Mouse (Mus musculus): ENCODE measurements at regions not wholly inside any gene's neighbourhood (a gene's known extent, or its start where the extent isn't known, plus 50 kb on each side); places are given as distances from the start of the nearest gene placed in this dataset.

DNA sequence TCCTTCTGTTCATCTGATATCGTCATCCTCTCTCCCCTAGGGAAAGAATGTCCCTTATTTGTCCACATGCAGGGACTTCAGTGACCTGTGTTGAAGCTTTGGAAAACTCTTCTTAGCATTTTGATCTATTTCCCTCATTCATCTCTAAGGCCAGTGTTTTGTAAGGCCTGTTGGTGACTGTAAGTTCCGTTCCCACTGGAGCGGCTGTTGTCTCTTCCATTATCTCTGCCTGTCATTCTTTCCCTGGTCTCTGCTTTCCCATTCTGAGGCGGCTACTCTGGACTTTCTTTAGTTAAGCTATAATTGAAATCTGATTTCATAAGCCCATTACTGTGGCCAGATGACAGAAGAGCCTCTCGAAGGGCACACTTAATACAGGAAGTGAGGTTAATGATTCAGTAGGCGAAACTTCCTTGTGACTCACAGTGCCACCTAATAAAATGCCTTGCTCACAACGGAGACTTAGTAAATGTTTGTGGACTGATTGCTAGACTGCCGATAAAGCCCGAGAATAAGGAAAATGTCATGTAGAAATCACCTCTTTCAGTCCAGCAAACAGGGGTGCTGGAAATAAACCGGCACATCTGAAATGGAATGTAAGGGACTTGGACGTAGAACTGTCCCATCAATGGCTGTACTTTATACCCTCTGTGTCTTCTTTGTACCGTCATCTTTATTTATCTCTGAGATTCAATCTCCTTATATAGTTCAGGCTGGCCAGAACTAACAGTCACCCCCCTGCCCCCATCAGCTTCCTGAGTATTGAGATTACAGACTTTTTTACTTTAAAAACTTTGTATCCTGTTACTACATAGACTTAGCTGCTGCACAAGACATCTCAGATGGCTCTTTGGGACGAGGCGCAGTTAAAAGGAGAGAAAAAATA lies 250.1 kb downstream of the Klf5 start:
- no peak for ATAC-seq
- Histone ChIP-seq H3K27ac (no peak overlapping the region), H3K9ac (replicated peaks) (no peak overlapping the region), H3K9me3 (no peaks in the 10 kb centered on the region), H3K4me2 (replicated peaks) (no peak overlapping the region), H3K4me3 (replicated peaks) (no peak overlapping the region), H3K27me3 (no peaks in the 10 kb centered on the region), H3K36me3 (no peaks in the 10 kb centered on the region), H3K4me1 (replicated peaks) (no peaks in the 10 kb centered on the region)
- WGBS, result 91% methylated on average over 14 of the region's 14 CpGs

DNA sequence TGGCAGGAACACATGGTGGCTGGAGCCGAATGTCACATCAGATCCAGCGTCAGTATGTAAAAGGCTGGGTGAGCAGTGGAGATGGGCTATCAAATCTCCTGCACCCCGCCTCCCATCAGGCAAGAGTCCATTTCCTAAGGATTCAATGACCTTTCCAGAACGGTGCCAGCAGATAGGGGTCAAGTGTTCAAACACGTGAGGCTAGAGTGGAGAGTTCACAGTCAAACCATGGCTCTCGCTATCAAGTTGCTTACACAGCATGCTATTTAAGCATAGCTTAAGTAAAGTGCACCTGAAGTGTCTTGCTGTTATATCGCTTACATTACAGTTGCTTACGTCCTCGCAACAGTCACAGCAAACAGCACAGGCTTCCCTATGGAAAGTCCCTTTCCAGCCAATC lies 265.5 kb downstream of the Klf5 start:
- Histone ChIP-seq H3K4me2 (replicated peaks) (no peak overlapping the region), H3K36me3 (no peaks in the 10 kb centered on the region), H3K27me3 (no peaks in the 10 kb centered on the region), H3K9me3 (no peaks in the 10 kb centered on the region), H3K27ac (no peak overlapping the region), H3K9ac (replicated peaks) (no peak overlapping the region), H3K4me1 (replicated peaks) (no peaks in the 10 kb centered on the region), H3K4me3 (replicated peaks) (no peak overlapping the region)
- WGBS, result 83% methylated on average over 9 of the region's 9 CpGs
- ATAC-seq, result no peak

DNA sequence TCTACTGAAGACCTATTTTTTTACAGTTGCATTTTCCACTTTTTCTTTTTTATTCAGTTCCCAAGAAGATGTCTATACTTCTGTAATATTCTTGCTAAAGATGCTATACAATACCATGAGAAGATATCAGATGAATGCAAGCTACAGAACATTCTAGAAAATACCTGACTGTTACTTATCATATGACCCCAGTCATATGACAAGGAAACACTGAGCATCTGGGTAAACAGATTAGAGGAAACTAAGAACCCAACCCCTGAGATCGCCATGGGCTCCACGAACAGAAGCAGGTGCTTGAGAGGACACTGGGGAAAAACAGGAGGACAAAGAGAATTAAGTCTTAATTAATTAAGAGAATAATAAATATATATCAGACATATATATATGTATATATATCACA lies 275.7 kb downstream of the Klf5 start:
- Histone ChIP-seq H3K4me2 (replicated peaks) (no peak overlapping the region), H3K4me3 (replicated peaks) (no peak overlapping the region), H3K9me3 (no peaks in the 10 kb centered on the region), H3K9ac (replicated peaks) (no peak overlapping the region), H3K36me3 (no peaks in the 10 kb centered on the region), H3K27me3 (no peaks in the 10 kb centered on the region), H3K27ac (no peak overlapping the region), H3K4me1 (replicated peaks) (0 out of 2 replicates have a peak, but pooled peaks cover 2% of the 10 kb centered on the region)
- no peak for ATAC-seq
- WGBS, result 96% methylated on average over 2 of the region's 2 CpGs

- no peak overlapping the region for H3K4me3 ChIP-seq (replicated peaks)
- no peak overlapping the region for H3K9ac ChIP-seq (replicated peaks)
- H3K4me2 ChIP-seq (replicated peaks), result no peak overlapping the region
- whole genome bisulfite sequencing, result 84% methylated on average over 17 of the region's 17 CpGs
- no peaks in the 10 kb centered on the region for H3K36me3 ChIP-seq
- H3K4me1 ChIP-seq (replicated peaks), result 0 out of 2 replicates have a peak, but pooled peaks cover 6% of the 10 kb centered on the region
- no peaks in the 10 kb centered on the region for H3K27me3 ChIP-seq
- no peak for ATAC-seq
- H3K27ac ChIP-seq, result no peak overlapping the region
- H3K9me3 ChIP-seq, result no peaks in the 10 kb centered on the region
These were observed 280.2 kb downstream of the Klf5 start for GRCm38 (mm10) chr14:99578665-99579064.

- Histone ChIP-seq H3K9me3 (no peaks in the 10 kb centered on the region), H3K4me1 (replicated peaks) (0 out of 2 replicates have a peak, but pooled peaks cover 6% of the 10 kb centered on the region), H3K27me3 (no peaks in the 10 kb centered on the region), H3K27ac (no peak overlapping the region), H3K36me3 (no peaks in the 10 kb centered on the region), H3K4me2 (replicated peaks) (no peak overlapping the region), H3K4me3 (replicated peaks) (no peak overlapping the region), H3K9ac (replicated peaks) (no peak overlapping the region)
- no peak for ATAC-seq
- 37% methylated on average over 10 of the region's 10 CpGs for WGBS
These were observed 280.8 kb downstream of the Klf5 start for GRCm38 (mm10) chr14:99579271-99579759.

DNA sequence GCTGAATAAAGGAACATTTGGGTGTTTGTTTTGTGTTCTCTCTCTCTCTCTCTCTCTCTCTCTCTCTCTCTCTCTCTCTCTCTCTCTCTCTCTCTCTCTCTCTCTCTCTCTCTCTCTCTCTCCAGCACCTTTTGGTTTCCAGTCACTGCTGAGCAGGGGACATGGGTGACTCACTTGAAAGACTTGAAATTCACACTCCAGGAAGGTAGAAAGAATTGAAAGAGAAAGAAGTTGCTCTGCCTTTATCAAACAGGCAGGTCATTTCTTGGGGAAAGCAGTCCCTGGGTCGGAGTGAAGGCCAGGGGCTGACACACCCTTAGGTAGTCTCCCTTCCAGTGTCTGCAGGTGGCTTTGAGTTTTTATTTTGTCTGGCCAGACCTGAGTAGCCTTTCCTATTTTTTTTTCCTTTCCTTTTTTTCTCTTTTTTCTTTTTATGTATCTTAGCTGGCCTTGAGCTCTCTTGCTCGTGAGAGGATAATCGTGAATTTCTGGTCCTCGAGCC lies 281.3 kb downstream of the Klf5 start:
- 75% methylated on average over 4 of the region's 4 CpGs for WGBS
- Histone ChIP-seq H3K9me3 (no peaks in the 10 kb centered on the region), H3K36me3 (no peaks in the 10 kb centered on the region), H3K27me3 (no peaks in the 10 kb centered on the region), H3K9ac (replicated peaks) (no peak overlapping the region), H3K4me2 (replicated peaks) (no peak overlapping the region), H3K4me3 (replicated peaks) (no peak overlapping the region), H3K27ac (no peak overlapping the region), H3K4me1 (replicated peaks) (0 out of 2 replicates have a peak, but pooled peaks cover 6% of the 10 kb centered on the region)
- ATAC-seq, result no peak

GRCm38 (mm10) chr14:99584144-99584543 lies 285.7 kb downstream of the Klf5 start:
- ATAC-seq, result no peak
- Histone ChIP-seq H3K4me3 (replicated peaks) (no peak overlapping the region), H3K9me3 (no peaks in the 10 kb centered on the region), H3K9ac (replicated peaks) (no peak overlapping the region), H3K27me3 (no peaks in the 10 kb centered on the region), H3K36me3 (no peaks in the 10 kb centered on the region), H3K4me1 (replicated peaks) (peaks cover 8% of the 10 kb centered on the region; the same call in 1 of the 2 replicates), H3K27ac (no peak overlapping the region), H3K4me2 (replicated peaks) (no peak overlapping the region)
- WGBS, result 62% methylated on average over 7 of the region's 7 CpGs

- Histone ChIP-seq H3K27ac (no peak overlapping the region), H3K9ac (replicated peaks) (no peak overlapping the region), H3K4me3 (replicated peaks) (no peak overlapping the region), H3K9me3 (no peaks in the 10 kb centered on the region), H3K36me3 (no peaks in the 10 kb centered on the region), H3K27me3 (no peaks in the 10 kb centered on the region), H3K4me1 (replicated peaks) (peaks cover 7% of the 10 kb centered on the region; the same call in 1 of the 2 replicates), H3K4me2 (replicated peaks) (no peak overlapping the region)
- 89% methylated on average over 7 of the region's 7 CpGs for WGBS
- no peak for ATAC-seq
These were observed 287.5 kb downstream of the Klf5 start for GRCm38 (mm10) chr14:99586029-99586428.

DNA sequence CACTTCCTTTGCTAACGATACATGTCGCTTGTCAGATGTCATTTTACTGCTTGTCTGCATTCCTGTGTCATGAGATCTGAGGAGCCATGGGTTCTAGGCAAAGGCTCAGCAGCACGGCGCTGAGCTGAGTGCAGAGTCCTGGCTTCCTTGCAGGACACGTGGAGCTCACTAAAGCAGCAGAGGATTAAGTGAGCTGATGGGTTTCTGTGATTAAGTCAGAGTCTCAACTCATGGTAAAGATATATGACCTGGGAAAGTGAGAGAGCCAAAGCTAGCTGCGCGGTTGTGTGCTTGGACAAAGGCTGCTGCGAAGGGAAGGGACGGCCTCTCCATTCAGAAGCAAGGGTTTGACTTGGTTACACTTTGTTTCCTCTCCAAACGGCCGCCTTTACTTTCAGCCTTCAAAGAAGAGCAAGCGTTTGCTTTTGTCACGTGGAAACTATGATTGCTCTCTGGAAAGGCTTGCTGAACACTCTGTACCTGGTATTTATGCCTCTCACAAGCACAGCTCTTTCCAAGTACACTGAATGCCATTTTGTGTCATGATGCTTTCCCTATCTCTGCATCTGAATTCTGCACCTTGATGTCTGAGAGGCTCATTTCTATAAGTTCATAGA lies 292.5 kb downstream of the Klf5 start:
- H3K9ac ChIP-seq (replicated peaks), result no peak overlapping the region
- ATAC-seq, result no peak
- no peak overlapping the region for H3K4me2 ChIP-seq (replicated peaks)
- WGBS, result 55% methylated on average over 13 of the region's 13 CpGs
- H3K4me3 ChIP-seq (replicated peaks), result no peak overlapping the region
- H3K27ac ChIP-seq, result no peak overlapping the region
- H3K27me3 ChIP-seq, result no peaks in the 10 kb centered on the region
- no peaks in the 10 kb centered on the region for H3K36me3 ChIP-seq
- peaks cover 7% of the 10 kb centered on the region; the same call in 1 of the 2 replicates for H3K4me1 ChIP-seq (replicated peaks)
- H3K9me3 ChIP-seq, result no peaks in the 10 kb centered on the region

DNA sequence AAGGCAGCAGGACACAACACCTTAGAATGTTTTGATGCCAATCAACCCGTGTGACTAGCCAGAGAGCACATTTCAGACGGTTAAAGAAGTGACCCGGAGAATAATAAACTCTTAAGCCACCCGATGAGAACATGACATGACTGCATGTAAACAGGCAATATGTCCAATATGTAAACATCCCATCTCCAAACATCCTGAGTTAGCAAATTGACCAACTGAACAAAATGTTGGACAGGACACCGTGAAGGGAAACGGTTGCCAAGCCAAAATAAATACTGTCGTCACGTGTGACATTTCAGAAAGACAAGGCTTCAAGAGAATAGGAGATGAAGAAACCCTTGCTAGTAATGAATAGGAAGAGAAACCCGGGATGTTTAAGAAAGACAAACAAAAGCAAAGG lies 294.4 kb downstream of the Klf5 start:
- WGBS, result 86% methylated on average over 9 of the region's 9 CpGs
- H3K4me2 ChIP-seq (replicated peaks), result no peak overlapping the region
- no peaks in the 10 kb centered on the region for H3K36me3 ChIP-seq
- H3K4me1 ChIP-seq (replicated peaks), result 0 out of 2 replicates have a peak, but pooled peaks cover 3% of the 10 kb centered on the region
- H3K9ac ChIP-seq (replicated peaks), result no peak overlapping the region
- H3K9me3 ChIP-seq, result no peaks in the 10 kb centered on the region
- H3K27me3 ChIP-seq, result no peaks in the 10 kb centered on the region
- no peak overlapping the region for H3K4me3 ChIP-seq (replicated peaks)
- H3K27ac ChIP-seq, result no peak overlapping the region
- no peak for ATAC-seq

GRCm38 (mm10) chr14:99593864-99594263 lies 295.4 kb downstream of the Klf5 start:
- Histone ChIP-seq H3K9ac (replicated peaks) (no peak overlapping the region), H3K4me1 (replicated peaks) (0 out of 2 replicates have a peak, but pooled peaks cover 3% of the 10 kb centered on the region), H3K27ac (no peak overlapping the region), H3K4me2 (replicated peaks) (no peak overlapping the region), H3K36me3 (no peaks in the 10 kb centered on the region), H3K27me3 (no peaks in the 10 kb centered on the region), H3K9me3 (no peaks in the 10 kb centered on the region), H3K4me3 (replicated peaks) (no peak overlapping the region)
- no peak for ATAC-seq
- 64% methylated on average over 6 of the region's 6 CpGs for WGBS

GRCm38 (mm10) chr14:99601900-99602299 lies 303.4 kb downstream of the Klf5 start:
- Histone ChIP-seq H3K9ac (replicated peaks) (no peak overlapping the region), H3K36me3 (no peaks in the 10 kb centered on the region), H3K27me3 (no peaks in the 10 kb centered on the region), H3K4me1 (replicated peaks) (0 out of 2 replicates have a peak, but pooled peaks cover 5% of the 10 kb centered on the region), H3K9me3 (no peaks in the 10 kb centered on the region), H3K27ac (no peak overlapping the region), H3K4me3 (replicated peaks) (no peak overlapping the region), H3K4me2 (replicated peaks) (no peak overlapping the region)
- WGBS, result 82% methylated on average over 5 of the region's 5 CpGs
- no peak for ATAC-seq

Data from midbrain, embryonic 13.5 days (tissue).